Mouse (Mus musculus) myocyte (in vitro differentiated cells): ENCODE results near the gene Sertad3.
"Not testable (repeated sequence)": the region's sequence is repeated elsewhere in the genome, so short reads cannot be mapped to it uniquely, and the experiment has no call there.

Experiments
- MAX ChIP-seq: IDR thresholded peaks from one replicate; pipeline ENCODE4 v1.6.1; 2011; ENCODE audit warnings: low read depth, mild to moderate bottlenecking, control low read depth
- MYOD1 ChIP-seq, 3 experiments: IDR thresholded peaks; one replicate each; pipeline ENCODE4 v1.6.1; 2011; ENCODE audit warnings: control low read depth in 2 of 3, low read depth in 2 of 3, mild to moderate bottlenecking in 2 of 3, moderate library complexity in 1 of 3; ENCODE audit not compliant: insufficient read length in 2 of 3, control insufficient read depth in 1 of 3
- MYOG ChIP-seq, 3 experiments: IDR thresholded peaks; one replicate each; pipeline ENCODE4 v1.6.1; 2011; ENCODE audit warnings: control low read depth in 2 of 3, low read depth in 2 of 3, mild to moderate bottlenecking in 2 of 3; ENCODE audit not compliant: insufficient read length in 2 of 3, control insufficient read depth in 1 of 3, insufficient read depth in 1 of 3
- POLR2A ChIP-seq: IDR thresholded peaks from one replicate; pipeline ENCODE4 v1.6.1; 2011; ENCODE audit warnings: low read depth, mild to moderate bottlenecking, control low read depth, moderate library complexity; ENCODE audit not compliant: insufficient read length

DNA sequence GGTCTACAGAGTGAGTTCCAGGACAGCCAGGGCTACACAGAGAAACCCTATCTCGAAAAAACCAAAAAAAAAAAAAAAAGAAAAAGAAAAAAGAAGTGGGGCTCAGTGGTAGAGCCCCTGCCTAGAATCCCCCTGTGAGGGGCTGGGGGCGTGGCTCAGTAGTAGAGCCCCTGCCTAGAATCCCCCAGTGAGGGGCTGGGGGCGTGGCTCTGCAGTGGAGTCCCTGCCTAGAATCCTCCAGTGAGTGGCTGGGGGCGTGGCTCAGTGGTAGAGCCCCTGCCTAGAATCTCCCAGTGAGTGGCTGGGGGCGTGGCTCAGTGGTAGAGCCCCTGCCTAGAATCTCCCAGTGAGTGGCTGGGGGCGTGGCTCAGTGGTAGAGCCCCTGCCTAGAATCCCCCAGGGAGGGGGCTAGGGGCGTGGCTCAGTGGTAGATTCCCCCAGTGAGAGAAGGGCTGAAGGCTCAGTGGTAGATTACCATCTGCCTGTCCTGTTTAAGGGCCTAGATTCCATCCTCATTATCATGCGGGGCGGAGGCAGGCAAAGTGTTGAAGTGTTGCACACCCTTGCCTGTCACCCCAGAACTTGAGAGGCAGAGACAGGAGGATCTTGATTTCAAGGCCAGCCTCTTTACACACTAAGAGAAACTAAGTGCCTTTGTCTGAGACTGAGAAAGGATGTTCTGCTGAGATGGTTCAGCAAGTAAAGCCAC lies 21.2 kb downstream of the Sertad3 start:
- not testable (repeated sequence) for TF ChIP-seq POLR2A; MYOG (IDR thresholded peaks at IDR 0.05; ENCODE audit: control insufficient read depth in 1 of 3, insufficient read depth in 1 of 3, insufficient read length in 2 of 3, low read depth in 2 of 3); MAX; MYOD1 (IDR thresholded peaks at IDR 0.05; ENCODE audit: control insufficient read depth in 1 of 3, insufficient read length in 2 of 3, low read depth in 2 of 3)
